Mouse (Mus musculus): ENCODE measurements at regions not wholly inside any gene's neighbourhood (a gene's known extent, or its start where the extent isn't known, plus 50 kb on each side); places are given as distances from the start of the nearest gene placed in this dataset.

GRCm38 (mm10) chr5:64462411-64462810 is 306.3 kb downstream of the Tbc1d1 start:
- no peak for DNase-seq (ENCODE audit: low spot score)

- DNase-seq (ENCODE audit: low spot score) = no peak
These were observed 307.5 kb downstream of the Tbc1d1 start for GRCm38 (mm10) chr5:64463570-64463969.

- no peak for DNase-seq (ENCODE audit: low spot score)
These were observed 310.2 kb downstream of the Tbc1d1 start for GRCm38 (mm10) chr5:64466320-64466719.

- no peak for DNase-seq (ENCODE audit: low spot score)
These were observed 311.8 kb downstream of the Tbc1d1 start for GRCm38 (mm10) chr5:64467856-64468255.

GRCm38 (mm10) chr5:64468307-64468706 is 312.2 kb downstream of the Tbc1d1 start:
- DNase-seq (ENCODE audit: low spot score) = no peak

- DNase-seq (ENCODE audit: low spot score) = no peak
These were observed 315.9 kb downstream of the Tbc1d1 start for GRCm38 (mm10) chr5:64472008-64472407.

- no peak for DNase-seq (ENCODE audit: low spot score)
These were observed 316.3 kb downstream of the Tbc1d1 start for GRCm38 (mm10) chr5:64472415-64472814.

- DNase-seq (ENCODE audit: low spot score) = no peak
These were observed 318.8 kb downstream of the Tbc1d1 start for GRCm38 (mm10) chr5:64474868-64475267.

- DNase-seq (ENCODE audit: low spot score) = no peak
These were observed 319.8 kb downstream of the Tbc1d1 start for GRCm38 (mm10) chr5:64475736-64476519.

GRCm38 (mm10) chr5:64476641-64477369 is 320.7 kb downstream of the Tbc1d1 start:
- DNase-seq (ENCODE audit: low spot score) = no peak

- DNase-seq (ENCODE audit: low spot score) = no peak
These were observed 322.0 kb downstream of the Tbc1d1 start for GRCm38 (mm10) chr5:64478143-64478542.

GRCm38 (mm10) chr5:64478599-64479214 is 322.6 kb downstream of the Tbc1d1 start:
- no peak for DNase-seq (ENCODE audit: low spot score)

- peak; percentile 28 for DNase-seq (ENCODE audit: low spot score)
These were observed 323.2 kb downstream of the Tbc1d1 start for GRCm38 (mm10) chr5:64479315-64479714.

- DNase-seq (ENCODE audit: low spot score) = peak; percentile 44
These were observed 318.1 kb upstream of the Klf3 start for GRCm38 (mm10) chr5:64485043-64485442.

- no peak for DNase-seq (ENCODE audit: low spot score)
These were observed 317.3 kb upstream of the Klf3 start for GRCm38 (mm10) chr5:64485856-64486255.

GRCm38 (mm10) chr5:64486761-64487160 is 316.4 kb upstream of the Klf3 start:
- DNase-seq (ENCODE audit: low spot score) = no peak

GRCm38 (mm10) chr5:64487698-64488398 is 315.3 kb upstream of the Klf3 start:
- no peak for DNase-seq (ENCODE audit: low spot score)

- no peak for DNase-seq (ENCODE audit: low spot score)
These were observed 313.3 kb upstream of the Klf3 start for GRCm38 (mm10) chr5:64489656-64490444.

- DNase-seq (ENCODE audit: low spot score) = no peak
These were observed 312.7 kb upstream of the Klf3 start for GRCm38 (mm10) chr5:64490445-64490950.

- DNase-seq (ENCODE audit: low spot score) = no peak
These were observed 308.8 kb upstream of the Klf3 start for GRCm38 (mm10) chr5:64494429-64494828.

- no peak for DNase-seq (ENCODE audit: low spot score)
These were observed 306.3 kb upstream of the Klf3 start for GRCm38 (mm10) chr5:64496853-64497252.

Measured in adipocyte (in vitro differentiated cells).